Mouse (Mus musculus): ENCODE measurements around the gene Hist2h4. TPM values are rescaled to one million over a fixed set of nuclear protein-coding genes. Genes with fewer than 3 reads are reported as not detected.
A peak's percentile ranks its signal among the peaks of the same experiment; 100 is the strongest.

The Hist2h4 gene
- polyA plus RNA-seq, 2 experiments, result 6.4 to 8.5 TPM

DNA sequence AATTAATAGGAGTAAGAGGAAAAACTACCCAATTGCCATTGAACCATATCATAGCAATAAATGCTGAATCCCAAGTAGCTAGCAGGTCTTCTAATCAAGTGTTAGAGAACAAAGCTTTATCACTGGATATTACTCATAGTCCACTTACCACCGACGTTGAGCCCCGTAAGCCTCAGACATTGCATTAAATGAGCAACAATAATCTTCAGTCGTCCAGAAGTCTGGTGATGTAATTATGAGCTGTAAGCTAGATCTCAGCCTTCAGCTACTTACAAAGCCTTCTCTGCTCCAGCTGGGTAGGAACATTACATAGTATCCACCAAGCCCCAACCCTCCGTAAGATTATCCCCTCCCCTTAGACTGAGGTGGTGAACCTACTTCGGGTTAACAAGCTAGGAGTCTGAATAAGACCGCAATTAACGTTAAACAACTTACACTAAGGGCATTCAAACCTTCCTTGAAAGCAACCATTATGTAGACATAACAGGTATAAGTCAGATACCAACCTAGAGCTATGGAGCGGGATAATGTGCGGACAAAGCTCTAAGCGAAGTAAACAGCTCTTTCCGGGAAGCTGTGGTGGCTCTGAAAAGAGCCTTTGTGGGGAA, 25.1 kb downstream of the Hist2h4 start:
- H3K9ac ChIP-seq (ENCODE audit: low read depth, low read length, severe bottlenecking), result peak overlapping the region; percentile 66
- H3K4me2 ChIP-seq (replicated peaks; ENCODE audit: low read depth, low read length, severe bottlenecking), result peak overlapping the region; percentile 52
- H3K27me3 ChIP-seq (ENCODE audit: control insufficient read depth, insufficient read depth, low read length), result no peaks in the 10 kb centered on the region
- peaks cover 10% of the 10 kb centered on the region; the same call in 1 of the 2 replicates for H3K4me1 ChIP-seq (ENCODE audit: control insufficient read depth, insufficient read depth, low read length)
- H3K4me3 ChIP-seq (replicated peaks; ENCODE audit: low read length), result peak overlapping the region; percentile 41
- no peaks in the 10 kb centered on the region for H3K9me3 ChIP-seq (ENCODE audit: control insufficient read depth, low read length)
- peak; percentile 32 for DNase-seq (ENCODE audit: low spot score)
- WGBS, result under 1% methylated on average over 12 of the region's 12 CpGs
- H3K27ac ChIP-seq (replicated peaks; ENCODE audit: low read depth, low read length), result peak overlapping the region; percentile 68
- no peak for ATAC-seq (ENCODE audit: low FRiP score, low read depth)
- peak; percentile 45; the same call in 1 of the 2 replicates for TF ChIP-seq POLR2A (IDR thresholded peaks at IDR 0.05; ENCODE audit: borderline replicate concordance, extremely low read depth, insufficient read depth, insufficient read length)
- H3K36me3 ChIP-seq (ENCODE audit: control insufficient read depth, insufficient read depth, low read length), result no peaks in the 10 kb centered on the region

DNA sequence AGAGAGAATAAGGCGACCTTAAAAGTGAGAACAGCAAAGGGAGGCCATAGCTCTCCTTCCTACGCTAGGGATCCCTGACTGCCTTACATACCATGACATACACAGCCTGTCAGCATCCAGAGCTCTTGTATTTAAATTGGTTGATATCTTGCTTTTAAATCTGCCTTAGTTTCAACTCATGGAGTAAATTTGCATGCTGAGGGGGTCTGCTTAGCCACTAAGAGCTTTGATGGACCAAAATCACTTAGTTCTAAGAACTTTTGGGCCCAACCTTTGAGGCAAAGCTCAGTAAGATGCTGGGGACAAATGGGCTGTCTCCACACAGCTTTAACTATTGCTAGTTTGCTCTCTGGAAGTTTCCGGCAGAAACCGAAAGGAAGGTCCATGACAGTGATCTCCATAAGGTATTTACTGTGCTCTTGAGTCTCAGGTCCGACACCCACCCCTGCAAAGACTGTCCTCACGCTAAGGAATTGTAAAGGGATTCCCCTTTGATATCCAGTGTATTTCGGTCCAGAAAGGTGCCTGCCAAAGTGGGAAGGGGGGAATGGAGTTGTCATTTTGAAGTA, 25.7 kb downstream of the Hist2h4 start:
- H3K27me3 ChIP-seq (ENCODE audit: control insufficient read depth, insufficient read depth, low read length), result no peaks in the 10 kb centered on the region
- H3K4me1 ChIP-seq (ENCODE audit: control insufficient read depth, insufficient read depth, low read length), result peaks cover 7% of the 10 kb centered on the region; the same call in 1 of the 2 replicates
- peak overlapping the region; percentile 66 for H3K9ac ChIP-seq (ENCODE audit: low read depth, low read length, severe bottlenecking)
- TF ChIP-seq POLR2A (IDR thresholded peaks at IDR 0.05; ENCODE audit: borderline replicate concordance, extremely low read depth, insufficient read depth, insufficient read length), result 0 out of 2 replicates have a peak, but pooled peaks have one; percentile 39
- ATAC-seq (ENCODE audit: low FRiP score, low read depth) (no peak), DNase-seq (ENCODE audit: low spot score) (no peak)
- H3K27ac ChIP-seq (replicated peaks; ENCODE audit: low read depth, low read length), result peak overlapping the region; percentile 68
- H3K9me3 ChIP-seq (ENCODE audit: control insufficient read depth, low read length), result no peaks in the 10 kb centered on the region
- peak overlapping the region; percentile 41 for H3K4me3 ChIP-seq (replicated peaks; ENCODE audit: low read length)
- WGBS, result 19% methylated on average over 7 of the region's 7 CpGs
- peak overlapping the region; percentile 52 for H3K4me2 ChIP-seq (replicated peaks; ENCODE audit: low read depth, low read length, severe bottlenecking)
- H3K36me3 ChIP-seq (ENCODE audit: control insufficient read depth, insufficient read depth, low read length), result no peaks in the 10 kb centered on the region

DNA sequence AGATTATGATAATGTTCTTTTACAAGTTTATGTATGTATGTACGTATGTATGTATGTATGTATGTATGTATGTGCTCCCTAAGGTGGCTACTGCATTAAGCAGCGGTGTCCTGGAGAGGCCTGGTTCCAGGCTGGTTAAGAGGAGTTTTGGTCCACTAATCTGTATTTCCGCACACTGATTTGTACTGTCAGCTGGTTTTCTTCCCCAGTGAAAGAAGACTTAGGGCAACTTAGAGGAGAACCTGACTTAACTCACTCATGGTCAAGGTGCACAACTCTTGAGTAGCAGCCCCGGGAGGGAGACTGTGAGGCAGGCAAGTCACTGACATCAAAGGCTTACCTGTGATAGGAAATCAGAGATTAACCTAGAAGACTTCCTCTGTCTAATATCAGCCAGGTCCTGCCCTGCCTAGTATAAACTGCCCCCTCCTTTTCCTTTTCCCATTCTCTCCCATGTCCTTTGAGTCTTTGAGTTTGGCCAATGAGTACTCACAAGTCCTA, 26.2 kb downstream of the Hist2h4 start:
- H3K4me1 ChIP-seq (ENCODE audit: control insufficient read depth, insufficient read depth, low read length), result peaks cover 7% of the 10 kb centered on the region; the same call in 1 of the 2 replicates
- no peak for TF ChIP-seq POLR2A (IDR thresholded peaks at IDR 0.05; ENCODE audit: borderline replicate concordance, extremely low read depth, insufficient read depth, insufficient read length)
- H3K4me2 ChIP-seq (replicated peaks; ENCODE audit: low read depth, low read length, severe bottlenecking), result peak overlapping the region; percentile 52
- no peak overlapping the region for H3K9ac ChIP-seq (ENCODE audit: low read depth, low read length, severe bottlenecking)
- H3K9me3 ChIP-seq (ENCODE audit: control insufficient read depth, low read length), result no peaks in the 10 kb centered on the region
- no peaks in the 10 kb centered on the region for H3K27me3 ChIP-seq (ENCODE audit: control insufficient read depth, insufficient read depth, low read length)
- 76% methylated on average over 4 of the region's 4 CpGs for WGBS
- no peak overlapping the region for H3K27ac ChIP-seq (replicated peaks; ENCODE audit: low read depth, low read length)
- peak overlapping the region; percentile 41; the same call in 1 of the 2 replicates for H3K4me3 ChIP-seq (replicated peaks; ENCODE audit: low read length)
- no peaks in the 10 kb centered on the region for H3K36me3 ChIP-seq (ENCODE audit: control insufficient read depth, insufficient read depth, low read length)
- DNase-seq (ENCODE audit: low spot score) (no peak), ATAC-seq (ENCODE audit: low FRiP score, low read depth) (no peak)

DNA sequence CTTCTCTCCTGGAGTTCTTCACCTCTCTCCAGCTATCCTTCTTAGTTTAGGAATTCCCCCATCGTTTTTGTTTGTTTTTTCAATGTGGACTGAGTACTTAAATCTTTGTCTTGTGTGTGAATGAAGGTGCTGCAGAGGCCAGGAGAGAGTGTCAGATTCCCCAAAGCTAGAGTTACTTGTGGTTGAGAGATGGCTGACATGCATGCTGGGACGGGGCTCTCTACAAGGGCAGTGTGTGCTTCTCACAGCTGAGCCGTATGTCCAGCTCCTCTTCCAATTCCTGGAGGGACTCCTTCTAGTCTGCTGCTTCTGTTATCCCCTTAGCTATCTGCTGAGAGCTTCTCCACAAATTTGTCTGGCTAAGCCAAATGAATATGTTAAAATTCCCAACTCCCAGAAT, 27.3 kb downstream of the Hist2h4 start:
- H3K4me1 ChIP-seq (ENCODE audit: control insufficient read depth, insufficient read depth, low read length), result peaks cover 4% of the 10 kb centered on the region; the same call in 1 of the 2 replicates

DNA sequence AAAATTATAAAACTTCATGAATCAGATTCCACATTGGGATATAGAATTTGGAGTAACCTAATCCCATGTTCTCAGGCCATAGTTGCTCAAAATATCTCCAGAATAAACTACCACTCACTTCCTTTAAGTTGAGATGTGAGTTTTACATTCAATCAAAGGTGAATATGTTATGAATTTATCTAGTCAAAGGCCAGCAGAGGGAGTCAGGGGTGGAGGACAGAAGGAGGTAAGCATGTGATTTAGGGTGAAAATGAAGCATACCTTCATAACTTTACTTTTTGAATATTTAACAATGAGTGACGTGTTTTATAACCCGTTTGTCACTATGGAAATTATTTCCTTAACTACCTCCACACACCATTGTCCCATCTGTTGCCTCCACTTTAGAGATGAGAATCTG, 28.2 kb downstream of the Hist2h4 start:
- no peak for DNase-seq (ENCODE audit: low spot score)
- Histone ChIP-seq H3K4me3 (replicated peaks; ENCODE audit: low read length) (no peak overlapping the region), H3K27ac (replicated peaks; ENCODE audit: low read depth, low read length) (no peak overlapping the region), H3K9me3 (ENCODE audit: control insufficient read depth, low read length) (no peaks in the 10 kb centered on the region), H3K4me1 (ENCODE audit: control insufficient read depth, insufficient read depth, low read length) (peaks cover 2% of the 10 kb centered on the region; the same call in 1 of the 2 replicates), H3K27me3 (ENCODE audit: control insufficient read depth, insufficient read depth, low read length) (no peaks in the 10 kb centered on the region), H3K4me2 (replicated peaks; ENCODE audit: low read depth, low read length, severe bottlenecking) (no peak overlapping the region), H3K9ac (ENCODE audit: low read depth, low read length, severe bottlenecking) (no peak overlapping the region), H3K36me3 (ENCODE audit: control insufficient read depth, insufficient read depth, low read length) (no peaks in the 10 kb centered on the region)
- 84% methylated on average over 2 of the region's 2 CpGs for WGBS
- no peak for TF ChIP-seq POLR2A (IDR thresholded peaks at IDR 0.05; ENCODE audit: borderline replicate concordance, extremely low read depth, insufficient read depth, insufficient read length)
- no peak for ATAC-seq (ENCODE audit: low FRiP score, low read depth)

More for the DNA sequence above, 27.3 kb downstream of the Hist2h4 start:
- H3K27me3 ChIP-seq (ENCODE audit: control insufficient read depth, insufficient read depth, low read length), result no peaks in the 10 kb centered on the region
- H3K9ac ChIP-seq (ENCODE audit: low read depth, low read length, severe bottlenecking), result no peak overlapping the region
- 69% methylated on average over 3 of the region's 3 CpGs for WGBS
- H3K4me3 ChIP-seq (replicated peaks; ENCODE audit: low read length), result no peak overlapping the region
- ATAC-seq (ENCODE audit: low FRiP score, low read depth), result no peak
- no peak overlapping the region for H3K27ac ChIP-seq (replicated peaks; ENCODE audit: low read depth, low read length)
- no peak for DNase-seq (ENCODE audit: low spot score)
- no peak for TF ChIP-seq POLR2A (IDR thresholded peaks at IDR 0.05; ENCODE audit: borderline replicate concordance, extremely low read depth, insufficient read depth, insufficient read length)
- H3K9me3 ChIP-seq (ENCODE audit: control insufficient read depth, low read length), result no peaks in the 10 kb centered on the region
- no peak overlapping the region for H3K4me2 ChIP-seq (replicated peaks; ENCODE audit: low read depth, low read length, severe bottlenecking)
- no peaks in the 10 kb centered on the region for H3K36me3 ChIP-seq (ENCODE audit: control insufficient read depth, insufficient read depth, low read length)

Data from limb, embryonic 14.5 days (tissue).